Comparison of ENCODE assay signal across 8 mouse cellular contexts in genomic region chr10:52533893-52534287, GRCm38 (mm10).
DNase-seq lines count a peak whose midpoint lies in the region; ATAC-seq and TF ChIP-seq lines count a peak whose summit lies in the region.

No protein-coding gene starts in this region.

- H3K4me2 ChIP-seq in kidney, embryonic 15.5 days, result no peak overlapping the region
- no peak overlapping the region for H3K4me2 ChIP-seq in forebrain, embryonic 12.5 days
- H3K4me2 ChIP-seq in midbrain, postnatal 0 days (ENCODE audit: low read depth, low read length, poor library complexity, severe bottlenecking), result no peak overlapping the region

- ATAC-seq in kidney, embryonic 15.5 days (replicated peaks; ENCODE audit: low FRiP score), result no peak
- ATAC-seq in forebrain, embryonic 12.5 days (ENCODE audit: low FRiP score), result peak; percentile 39; the same call in 1 of the 2 replicates
- ATAC-seq in midbrain, postnatal 0 days (ENCODE audit: low FRiP score), result no peak

- TF ChIP-seq CTCF in midbrain, postnatal 0 days (IDR thresholded peaks at IDR 0.05), result peak; percentile 84

- no peak overlapping the region for H3K9ac ChIP-seq in kidney, embryonic 15.5 days
- H3K9ac ChIP-seq in forebrain, embryonic 12.5 days, result no peak overlapping the region
- H3K9ac ChIP-seq in midbrain, postnatal 0 days (replicated peaks; ENCODE audit: low read length, poor library complexity, severe bottlenecking), result no peak overlapping the region

- H3K36me3 ChIP-seq in kidney, embryonic 15.5 days, result no peaks in the 10 kb centered on the region
- H3K36me3 ChIP-seq in forebrain, embryonic 12.5 days (replicated peaks), result no peaks in the 10 kb centered on the region
- H3K36me3 ChIP-seq in midbrain, postnatal 0 days (ENCODE audit: insufficient read depth, low read length), result no peaks in the 10 kb centered on the region

- H3K9me3 ChIP-seq in kidney, embryonic 15.5 days (replicated peaks), result no peaks in the 10 kb centered on the region
- H3K9me3 ChIP-seq in forebrain, embryonic 12.5 days, result no peaks in the 10 kb centered on the region
- H3K9me3 ChIP-seq in midbrain, postnatal 0 days (ENCODE audit: low read length), result no peaks in the 10 kb centered on the region

- H3K4me1 ChIP-seq in kidney, embryonic 15.5 days, result no peaks in the 10 kb centered on the region
- H3K4me1 ChIP-seq in forebrain, embryonic 12.5 days, result no peaks in the 10 kb centered on the region; the same call in 1 of the 2 replicates
- H3K4me1 ChIP-seq in midbrain, postnatal 0 days (ENCODE audit: insufficient read depth, low read length), result no peaks in the 10 kb centered on the region

- H3K27me3 ChIP-seq in kidney, embryonic 15.5 days, result no peaks in the 10 kb centered on the region
- no peaks in the 10 kb centered on the region for H3K27me3 ChIP-seq in forebrain, embryonic 12.5 days
- H3K27me3 ChIP-seq in midbrain, postnatal 0 days (ENCODE audit: insufficient read depth, low read length), result no peaks in the 10 kb centered on the region

- H3K27ac ChIP-seq in kidney, embryonic 15.5 days, result no peak overlapping the region
- H3K27ac ChIP-seq in forebrain, embryonic 12.5 days, result no peak overlapping the region
- H3K27ac ChIP-seq in midbrain, postnatal 0 days (ENCODE audit: low read depth, low read length), result no peak overlapping the region

- intact Hi-C loops in heart, postnatal 25 days (cut with DNase I), result no loop called here

- H3K4me3 ChIP-seq in kidney, embryonic 15.5 days (replicated peaks), result no peak overlapping the region
- H3K4me3 ChIP-seq in forebrain, embryonic 12.5 days (replicated peaks), result no peak overlapping the region
- H3K4me3 ChIP-seq in midbrain, postnatal 0 days (ENCODE audit: low read depth, low read length), result no peak overlapping the region

- peak; percentile 49 for DNase-seq in kidney, postnatal 10 days
- DNase-seq in ES-CJ7 (ENCODE audit: low read depth, low spot score), result peak; percentile 51
- peak; percentile 21 for DNase-seq in adrenal gland, postnatal 25 days
- peak; percentile 66 for DNase-seq in midbrain, postnatal 0 days (ENCODE audit: low spot score)
- DNase-seq in spleen, adult 12 weeks (ENCODE audit: low spot score), result no peak
- no peak for DNase-seq in heart, postnatal 25 days (ENCODE audit: low spot score)

- 57% methylated on average over 4 of the region's 4 CpGs for WGBS in kidney, embryonic 15.5 days
- whole genome bisulfite sequencing in forebrain, embryonic 12.5 days, result 45% methylated on average over 4 of the region's 4 CpGs
- 46% methylated on average over 4 of the region's 4 CpGs for WGBS in midbrain, postnatal 0 days

Comparison
In these comparisons a context has a peak if more than half of its experiments do, and no peak if none do; other contexts are left out.
1. DNase-seq: peak in kidney, postnatal 10 days (single experiment), ES-CJ7 (single experiment), adrenal gland, postnatal 25 days (single experiment) and midbrain, postnatal 0 days (single experiment); none in spleen, adult 12 weeks (single experiment) and heart, postnatal 25 days (single experiment).